Mouse (Mus musculus) hindbrain, embryonic 12.5 days (tissue): Measurements from ENCODE around the gene Il6ra. TPM values are rescaled to one million over a fixed set of nuclear protein-coding genes. Genes with fewer than 3 reads are reported as not detected.

Experiments used
- ATAC-seq: fragments of 200-750 bp; cut with Nextera tagmentation; 2 replicates; pipeline ENCODE4 v1.8.0; 2017; ENCODE audit warnings: moderate TSS enrichment; ENCODE audit not compliant: low FRiP score
- H3K27ac ChIP-seq: fragments of 300-500 bp; sonication (generic); 2 replicates; pipeline ENCODE4 v1.5.1; 2016; ENCODE audit warnings: mild to moderate bottlenecking
- H3K27me3 ChIP-seq: fragments of 300-500 bp; sonication (generic); 2 replicates; pipeline ENCODE4 v1.6.1; 2016; ENCODE audit warnings: mild to moderate bottlenecking
- H3K36me3 ChIP-seq: fragments of 300-500 bp; sonication (generic); 2 replicates; pipeline ENCODE4 v1.6.1; 2016; ENCODE audit warnings: mild to moderate bottlenecking
- H3K4me1 ChIP-seq: fragments of 300-500 bp; sonication (generic); 2 replicates; pipeline ENCODE4 v1.6.1; 2016
- H3K4me2 ChIP-seq: fragments of 300-500 bp; sonication (generic); replicated peaks from 2 replicates; pipeline ENCODE4 v1.6.1; 2016; ENCODE audit warnings: mild to moderate bottlenecking
- H3K4me3 ChIP-seq: fragments of 300-500 bp; sonication (generic); 2 replicates; pipeline ENCODE4 v1.5.1; 2016; ENCODE audit warnings: mild to moderate bottlenecking
- H3K9ac ChIP-seq: fragments of 300-500 bp; sonication (generic); 2 replicates; pipeline ENCODE4 v1.6.1; 2016; ENCODE audit warnings: mild to moderate bottlenecking, moderate library complexity
- H3K9me3 ChIP-seq: fragments of 300-500 bp; sonication (generic); replicated peaks from 2 replicates; pipeline ENCODE4 v1.6.1; 2016; ENCODE audit warnings: mild to moderate bottlenecking
- WGBS: fragments of 180-500 bp; shearing (Covaris S2); methylation state at CpG from one replicate; pipeline ENCODE4 v1.1.7; 2016; 5-methylcytosine and 5-hydroxymethylcytosine counted together
- polyA plus RNA-seq: library from polyadenylated mRNA; unstranded; fragments of >200 nt; fragmentation: Nextera tagmentation; extraction: Ambion mirVana; gene quantifications from 2 replicates; pipeline ENCODE4 v1.2.1, GENCODE M21; 2016

The Il6ra gene
- polyA plus RNA-seq, 1 experiment from 2014 or later, result 0.66 TPM

DNA sequence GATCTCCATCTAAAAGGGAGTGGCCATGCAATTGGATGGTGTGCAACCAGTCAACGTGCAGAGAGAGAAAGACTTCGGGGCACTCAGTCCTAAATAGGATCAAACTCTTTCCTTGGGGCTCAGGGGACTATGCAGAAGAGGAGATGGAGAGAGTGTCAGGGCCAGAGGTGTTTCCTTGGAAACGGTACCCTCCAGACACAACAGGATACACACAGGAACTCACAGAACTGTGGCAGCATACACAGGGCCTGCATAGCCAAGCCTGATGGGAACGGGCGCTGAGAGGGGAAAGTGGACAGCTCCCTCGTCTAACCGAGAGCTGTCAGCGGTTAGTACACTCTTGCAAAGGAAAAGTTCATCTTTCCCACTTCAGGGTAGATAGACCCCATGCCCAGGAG is 13.5 kb downstream of the Il6ra start:
- Histone ChIP-seq H3K4me1 (0 out of 2 replicates have a peak, but pooled peaks cover 3% of the 10 kb centered on the region), H3K27ac (no peak overlapping the region), H3K4me3 (no peak overlapping the region), H3K9ac (no peak overlapping the region), H3K4me2 (no peak overlapping the region), H3K9me3 (no peaks in the 10 kb centered on the region), H3K36me3 (no peaks in the 10 kb centered on the region), H3K27me3 (no peaks in the 10 kb centered on the region)
- no peak for ATAC-seq
- WGBS, result 59% methylated on average over 8 of the region's 8 CpGs

DNA sequence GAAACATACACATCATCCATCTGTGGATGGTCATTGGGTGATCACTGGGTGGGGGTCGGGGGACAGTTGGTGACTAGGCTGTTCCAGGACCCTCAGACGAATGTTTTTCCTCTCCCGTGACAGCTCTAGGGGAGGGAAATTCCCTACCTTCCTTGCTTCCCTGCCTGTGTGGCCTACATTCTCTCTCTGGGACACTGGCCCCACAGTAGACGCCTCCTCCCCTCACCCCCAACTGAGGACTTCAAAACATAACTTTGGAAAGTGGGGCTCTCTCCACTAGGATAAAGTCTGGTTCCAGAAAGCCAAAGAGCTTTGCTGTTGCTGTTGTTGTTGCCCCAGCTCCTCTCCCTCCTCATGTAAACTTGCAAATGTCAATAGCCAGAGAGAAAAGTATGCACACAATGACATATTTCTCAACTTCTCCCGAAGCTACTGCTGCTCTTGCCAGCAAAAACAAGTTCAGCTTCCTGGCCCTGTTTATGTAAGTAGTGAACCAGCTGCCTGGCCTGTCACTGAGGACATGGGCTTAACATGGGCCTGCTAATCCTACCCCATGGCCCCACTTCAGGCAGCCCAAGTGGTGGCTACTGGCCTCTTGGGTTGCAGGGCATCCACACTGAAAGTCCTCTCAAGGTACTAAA is 14.0 kb downstream of the Il6ra start:
- ATAC-seq, result no peak
- Histone ChIP-seq H3K9me3 (no peaks in the 10 kb centered on the region), H3K27me3 (no peaks in the 10 kb centered on the region), H3K36me3 (no peaks in the 10 kb centered on the region), H3K4me1 (0 out of 2 replicates have a peak, but pooled peaks cover 3% of the 10 kb centered on the region), H3K4me3 (no peak overlapping the region), H3K4me2 (no peak overlapping the region), H3K9ac (no peak overlapping the region), H3K27ac (no peak overlapping the region)
- WGBS, result 60% methylated on average over 5 of the region's 5 CpGs

DNA sequence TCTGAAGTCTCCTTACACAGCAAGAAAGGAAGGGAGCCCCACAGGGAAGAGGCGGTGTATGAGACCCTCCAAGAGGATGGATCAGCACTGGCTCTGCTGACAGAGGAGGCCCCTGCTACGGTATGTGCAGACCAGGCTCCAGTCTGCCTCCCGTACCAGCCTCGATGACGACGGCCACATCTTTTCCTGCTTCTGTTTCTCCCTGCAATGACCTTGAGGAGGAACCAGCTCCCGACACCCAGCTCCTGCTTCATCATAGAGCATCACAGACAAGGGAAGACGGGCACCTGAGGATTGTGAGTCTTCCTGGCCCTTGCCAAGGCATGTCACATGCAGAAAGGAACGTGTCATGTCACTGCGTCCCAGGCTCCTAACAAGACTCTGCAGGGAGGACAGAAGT is 15.0 kb downstream of the Il6ra start:
- H3K9ac ChIP-seq, result no peak overlapping the region
- no peaks in the 10 kb centered on the region for H3K27me3 ChIP-seq
- 0 out of 2 replicates have a peak, but pooled peaks cover 3% of the 10 kb centered on the region for H3K4me1 ChIP-seq
- no peak for ATAC-seq
- H3K27ac ChIP-seq, result no peak overlapping the region
- WGBS, result 76% methylated on average over 10 of the region's 10 CpGs
- no peak overlapping the region for H3K4me3 ChIP-seq
- no peaks in the 10 kb centered on the region for H3K9me3 ChIP-seq
- no peak overlapping the region for H3K4me2 ChIP-seq
- H3K36me3 ChIP-seq, result no peaks in the 10 kb centered on the region

DNA sequence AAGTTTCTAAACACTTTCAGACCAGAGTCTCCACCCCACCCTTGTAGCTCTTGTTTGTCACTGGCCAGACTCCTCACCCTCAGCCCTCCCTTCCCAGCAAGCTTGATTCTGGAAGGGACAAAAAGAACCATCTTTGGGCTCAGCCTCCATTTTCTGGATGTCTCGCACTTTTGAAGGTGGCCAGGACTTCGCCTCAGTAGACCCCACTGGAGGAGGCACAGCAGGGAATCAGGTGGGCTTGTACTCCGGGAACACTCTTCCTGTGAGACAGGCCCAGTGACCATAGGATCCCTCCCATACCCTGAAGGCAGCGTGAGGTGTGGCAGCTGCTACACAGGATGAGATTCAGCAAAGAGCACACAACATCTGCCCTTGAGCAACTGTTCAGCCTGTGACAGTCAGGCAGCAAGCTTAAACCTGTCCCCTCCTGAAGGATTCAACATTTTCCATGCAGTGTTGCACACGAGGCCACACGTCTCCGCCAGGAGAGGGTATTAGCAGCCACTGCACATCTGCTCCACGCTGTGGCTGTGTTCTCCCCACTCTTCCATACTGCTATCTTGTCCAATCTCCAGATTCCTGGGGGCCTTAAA is 15.7 kb downstream of the Il6ra start:
- H3K9ac ChIP-seq, result no peak overlapping the region
- H3K36me3 ChIP-seq, result no peaks in the 10 kb centered on the region
- H3K4me1 ChIP-seq, result 0 out of 2 replicates have a peak, but pooled peaks cover 3% of the 10 kb centered on the region
- H3K4me2 ChIP-seq, result no peak overlapping the region
- H3K27ac ChIP-seq, result no peak overlapping the region
- no peaks in the 10 kb centered on the region for H3K27me3 ChIP-seq
- H3K9me3 ChIP-seq, result no peaks in the 10 kb centered on the region
- WGBS, result 66% methylated on average over 8 of the region's 8 CpGs
- no peak for ATAC-seq
- H3K4me3 ChIP-seq, result no peak overlapping the region

DNA sequence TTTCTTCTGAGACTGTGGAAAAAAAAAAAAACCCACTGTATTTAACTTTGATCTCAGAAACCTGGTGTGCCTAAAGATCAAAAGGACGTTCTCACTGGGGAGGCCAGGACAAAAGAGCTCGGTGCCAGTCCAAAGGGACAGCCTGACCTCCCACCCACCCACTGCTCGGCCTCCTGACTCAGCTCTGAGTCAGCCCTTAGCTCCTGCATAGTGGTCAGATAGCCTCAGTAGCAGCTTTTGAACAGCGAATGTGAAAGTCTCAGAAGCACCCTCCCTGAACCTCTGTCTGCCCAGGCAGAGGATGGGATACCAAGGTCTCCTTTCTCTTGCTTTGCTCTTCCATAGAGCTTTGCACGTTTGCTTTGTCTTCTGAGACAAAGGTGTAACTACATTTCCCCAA is 16.4 kb downstream of the Il6ra start:
- no peak for ATAC-seq
- Histone ChIP-seq H3K4me1 (0 out of 2 replicates have a peak, but pooled peaks cover 3% of the 10 kb centered on the region), H3K36me3 (no peaks in the 10 kb centered on the region), H3K4me2 (no peak overlapping the region), H3K9ac (no peak overlapping the region), H3K27me3 (no peaks in the 10 kb centered on the region), H3K27ac (no peak overlapping the region), H3K4me3 (no peak overlapping the region), H3K9me3 (no peaks in the 10 kb centered on the region)
- 15% methylated on average over 5 of the region's 5 CpGs for WGBS

DNA sequence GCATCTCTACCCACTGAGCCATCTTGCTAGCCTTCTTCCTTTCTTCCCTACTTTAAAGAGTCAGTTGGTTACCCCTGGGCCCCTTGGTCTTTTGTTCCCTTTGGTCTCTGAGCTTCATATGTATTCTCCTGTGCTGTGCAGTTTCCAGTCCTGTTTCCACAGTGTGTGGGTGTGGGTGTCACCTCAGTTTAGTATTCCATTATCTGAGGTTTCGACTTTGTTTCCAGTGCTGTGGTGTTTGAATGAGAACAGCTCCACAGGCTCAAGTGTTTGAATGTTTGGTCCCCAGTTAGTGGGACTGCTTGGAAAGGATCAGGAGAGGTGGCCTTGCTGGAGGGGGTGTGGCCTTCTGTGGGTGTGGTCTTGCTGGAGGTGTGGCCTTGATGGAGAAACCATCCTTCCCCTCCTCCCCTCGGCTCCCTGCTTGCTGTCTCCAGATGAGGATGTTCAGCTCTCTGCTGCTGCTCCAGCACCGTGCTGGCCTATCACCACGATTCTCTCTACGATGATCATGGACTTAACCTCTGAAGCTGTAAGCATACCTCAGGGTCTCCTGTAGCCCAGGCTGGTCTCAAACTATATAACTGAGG is 20.4 kb downstream of the Il6ra start:
- 88% methylated on average over 5 of the region's 5 CpGs for WGBS
- H3K4me2 ChIP-seq, result no peak overlapping the region

DNA sequence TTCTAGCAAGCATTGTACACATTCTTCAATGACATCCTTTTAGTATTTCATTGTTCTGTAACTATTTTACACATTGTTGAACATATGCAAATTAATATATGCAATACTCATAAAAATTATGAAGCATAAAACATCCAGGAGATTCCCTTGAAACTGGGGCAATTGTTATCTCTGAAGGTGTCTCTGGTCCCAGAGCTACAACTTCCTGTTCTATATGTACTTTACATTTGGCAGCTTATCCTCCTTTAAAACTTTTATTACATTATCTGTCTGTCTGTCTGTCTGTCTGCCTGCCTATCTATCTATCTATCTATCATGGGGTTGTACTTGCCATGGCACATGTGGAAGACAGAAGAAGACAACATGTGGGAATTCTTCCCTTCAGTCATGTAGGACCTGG is 21.3 kb downstream of the Il6ra start:
- no peaks in the 10 kb centered on the region for H3K27me3 ChIP-seq
- no peak overlapping the region for H3K27ac ChIP-seq
- H3K4me2 ChIP-seq, result no peak overlapping the region
- no peak overlapping the region for H3K9ac ChIP-seq
- no peaks in the 10 kb centered on the region for H3K9me3 ChIP-seq
- H3K4me3 ChIP-seq, result no peak overlapping the region
- 0 out of 2 replicates have a peak, but pooled peaks cover 3% of the 10 kb centered on the region for H3K4me1 ChIP-seq
- ATAC-seq, result no peak
- no peaks in the 10 kb centered on the region for H3K36me3 ChIP-seq

More for the DNA sequence above, 20.4 kb downstream of the Il6ra start:
- ATAC-seq, result no peak
- no peaks in the 10 kb centered on the region for H3K27me3 ChIP-seq
- H3K9ac ChIP-seq, result no peak overlapping the region
- H3K36me3 ChIP-seq, result no peaks in the 10 kb centered on the region
- no peaks in the 10 kb centered on the region for H3K9me3 ChIP-seq
- 0 out of 2 replicates have a peak, but pooled peaks cover 3% of the 10 kb centered on the region for H3K4me1 ChIP-seq
- no peak overlapping the region for H3K27ac ChIP-seq
- H3K4me3 ChIP-seq, result no peak overlapping the region

DNA sequence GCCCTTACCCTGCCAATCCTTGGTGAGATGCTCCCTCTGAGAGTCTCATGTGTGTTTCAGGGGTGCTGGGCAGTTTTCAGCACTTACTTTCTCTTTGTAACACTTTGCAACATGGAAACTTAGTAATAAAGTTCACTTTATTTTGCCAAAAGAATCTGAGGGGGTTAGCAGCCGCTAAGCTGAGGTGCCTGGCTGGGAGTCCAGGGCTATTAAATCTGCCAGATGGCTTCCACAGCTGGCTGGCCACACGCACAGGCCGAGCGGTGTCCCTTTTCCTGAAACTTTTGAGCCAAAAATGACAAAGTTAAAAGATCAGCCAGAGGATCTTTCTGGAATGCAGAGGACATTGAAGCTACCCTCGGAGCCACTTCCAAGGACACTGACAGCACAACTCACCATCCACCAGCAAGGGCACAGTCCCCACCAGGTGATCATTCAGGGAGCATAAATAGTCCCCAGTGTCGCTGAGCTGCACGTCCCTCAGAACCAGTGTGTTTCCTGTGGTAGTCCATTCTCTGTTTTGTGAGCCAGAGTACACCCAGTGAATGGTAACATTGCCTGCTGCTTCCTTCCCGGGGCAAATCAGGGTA is 23.1 kb downstream of the Il6ra start:
- no peak overlapping the region for H3K4me2 ChIP-seq
- ATAC-seq, result no peak
- 70% methylated on average over 8 of the region's 8 CpGs for WGBS
- H3K27ac ChIP-seq, result no peak overlapping the region
- H3K36me3 ChIP-seq, result no peaks in the 10 kb centered on the region
- no peak overlapping the region for H3K9ac ChIP-seq
- no peaks in the 10 kb centered on the region for H3K9me3 ChIP-seq
- no peak overlapping the region for H3K4me3 ChIP-seq
- no peaks in the 10 kb centered on the region for H3K27me3 ChIP-seq
- H3K4me1 ChIP-seq, result no peaks in the 10 kb centered on the region

DNA sequence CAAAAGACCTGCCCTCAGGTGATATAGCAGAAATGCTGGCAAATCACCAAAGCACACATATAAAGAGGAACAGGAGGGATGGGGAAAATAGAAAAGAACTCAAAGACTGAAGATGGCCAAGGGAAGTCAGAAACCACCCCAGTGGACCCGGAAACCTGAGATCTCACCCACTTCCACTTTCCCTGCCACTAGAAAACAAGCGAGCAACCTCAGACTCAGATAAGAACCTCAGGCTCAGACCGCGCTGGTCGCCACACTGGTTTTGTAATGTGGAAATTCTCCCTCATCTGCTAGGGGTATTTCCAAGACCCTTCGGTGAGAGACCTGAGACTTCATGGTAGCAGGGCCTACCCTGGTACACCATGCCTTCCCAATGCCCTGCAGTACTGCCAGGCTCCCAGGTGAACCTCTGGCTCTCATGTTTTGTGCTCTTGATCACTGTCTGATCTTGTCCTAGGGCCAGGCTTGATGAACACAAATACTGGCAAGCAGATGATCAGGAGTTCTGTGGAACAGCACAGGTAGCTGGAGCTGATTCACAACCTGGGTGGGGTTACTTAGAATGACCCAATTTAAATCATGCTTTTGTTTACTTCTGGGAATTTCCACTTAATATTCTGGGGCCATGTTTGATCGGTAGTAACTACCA is 25.3 kb downstream of the Il6ra start:
- no peaks in the 10 kb centered on the region for H3K9me3 ChIP-seq
- no peak overlapping the region for H3K4me3 ChIP-seq
- H3K4me1 ChIP-seq, result no peaks in the 10 kb centered on the region
- ATAC-seq, result no peak
- no peak overlapping the region for H3K27ac ChIP-seq
- H3K9ac ChIP-seq, result no peak overlapping the region
- H3K36me3 ChIP-seq, result no peaks in the 10 kb centered on the region
- H3K27me3 ChIP-seq, result no peaks in the 10 kb centered on the region
- WGBS, result 96% methylated on average over 7 of the region's 7 CpGs
- H3K4me2 ChIP-seq, result no peak overlapping the region

DNA sequence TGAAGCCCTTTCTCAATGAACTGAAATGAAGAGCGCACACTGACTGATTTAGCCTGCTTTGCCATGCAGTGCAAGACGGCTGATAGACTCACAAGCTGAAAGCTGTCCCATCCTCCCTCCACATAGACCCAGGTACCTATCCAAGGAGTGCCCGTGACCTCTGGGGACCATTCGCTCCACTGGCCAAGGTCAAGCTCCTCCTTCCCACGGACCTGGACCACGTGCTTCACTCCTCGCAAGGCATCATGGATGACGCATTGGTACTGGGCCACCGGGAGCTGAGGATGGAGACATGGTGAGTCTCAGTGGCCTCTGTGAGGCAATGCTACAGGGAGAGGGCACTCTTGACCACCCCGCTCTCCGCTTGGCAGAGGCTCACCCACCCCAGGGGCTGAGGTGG is 27.2 kb downstream of the Il6ra start:
- WGBS, result 91% methylated on average over 11 of the region's 11 CpGs
- Histone ChIP-seq H3K27me3 (no peaks in the 10 kb centered on the region), H3K9me3 (no peaks in the 10 kb centered on the region), H3K4me3 (no peak overlapping the region), H3K36me3 (no peaks in the 10 kb centered on the region), H3K27ac (no peak overlapping the region), H3K4me1 (no peaks in the 10 kb centered on the region), H3K4me2 (no peak overlapping the region), H3K9ac (no peak overlapping the region)
- no peak for ATAC-seq

DNA sequence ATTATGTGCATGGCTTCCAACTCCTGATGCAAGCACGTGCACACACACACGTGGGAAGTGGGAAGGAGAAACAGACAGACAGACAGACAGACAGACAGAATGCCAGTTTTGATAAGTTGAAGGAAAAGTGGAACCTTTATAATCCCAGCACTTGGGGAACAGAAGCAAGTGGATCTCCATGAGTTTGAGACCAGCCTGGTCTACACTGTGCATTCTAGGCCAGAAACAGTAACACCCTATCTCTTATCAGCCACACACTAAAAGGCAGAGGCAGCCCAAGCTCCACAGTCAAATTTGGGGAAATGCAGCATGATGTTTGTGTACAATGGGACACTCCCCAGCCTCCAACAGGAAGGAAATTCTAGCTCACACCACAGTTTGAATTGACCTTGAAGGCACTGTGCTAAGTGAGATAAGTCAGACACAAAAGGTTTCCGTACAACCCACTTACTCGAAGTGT is 29.4 kb downstream of the Il6ra start:
- no peaks in the 10 kb centered on the region for H3K4me1 ChIP-seq
- H3K9me3 ChIP-seq, result no peaks in the 10 kb centered on the region
- no peaks in the 10 kb centered on the region for H3K36me3 ChIP-seq
- H3K4me3 ChIP-seq, result no peak overlapping the region
- no peak for ATAC-seq
- WGBS, result 86% methylated on average over 4 of the region's 4 CpGs
- no peak overlapping the region for H3K4me2 ChIP-seq
- H3K9ac ChIP-seq, result no peak overlapping the region
- no peak overlapping the region for H3K27ac ChIP-seq
- no peaks in the 10 kb centered on the region for H3K27me3 ChIP-seq

DNA sequence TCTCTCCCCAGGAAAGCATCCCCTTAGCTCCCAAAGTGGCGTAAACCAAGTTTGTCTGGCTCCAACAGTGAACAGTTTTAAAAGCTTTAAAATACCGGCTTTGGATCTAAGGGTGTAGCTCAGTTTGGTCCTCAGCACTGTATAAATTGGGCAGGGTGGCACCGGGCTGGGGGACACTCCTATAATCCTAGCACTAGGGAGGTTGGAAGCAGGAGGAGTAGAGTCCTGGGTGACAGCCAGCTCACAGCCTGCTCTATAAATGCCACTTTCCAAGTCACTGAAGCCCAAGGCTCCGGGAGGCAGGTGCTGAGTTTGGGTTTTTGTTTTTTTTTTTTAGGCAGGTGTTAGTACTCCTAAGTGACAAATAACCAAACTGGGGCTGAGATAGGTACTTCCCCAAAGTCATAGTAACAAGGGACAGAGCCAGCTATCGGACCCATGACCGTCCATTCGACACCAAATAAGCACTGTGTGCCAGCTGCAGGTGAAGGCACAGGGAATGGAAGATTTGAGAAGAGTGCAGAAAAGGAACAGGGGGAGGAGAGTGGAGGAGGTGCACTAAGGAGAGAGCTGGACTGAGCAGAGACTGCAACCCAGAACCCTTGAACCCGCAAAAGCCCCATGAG is 30.3 kb downstream of the Il6ra start:
- Histone ChIP-seq H3K9ac (no peak overlapping the region), H3K27ac (no peak overlapping the region), H3K36me3 (no peaks in the 10 kb centered on the region), H3K4me3 (no peak overlapping the region), H3K4me1 (no peaks in the 10 kb centered on the region), H3K9me3 (no peaks in the 10 kb centered on the region), H3K27me3 (no peaks in the 10 kb centered on the region), H3K4me2 (no peak overlapping the region)
- 79% methylated on average over 8 of the region's 8 CpGs for WGBS
- no peak for ATAC-seq
